Mouse (Mus musculus) kidney, postnatal 0 days (tissue): ENCODE measurements around the gene Mia2. TPM values are rescaled to one million over a fixed set of nuclear protein-coding genes. Genes with fewer than 3 reads are reported as not detected.

Source experiments
- ATAC-seq: fragments of 200-750 bp; cut with Nextera tagmentation; replicated peaks from 2 replicates; pipeline ENCODE4 v1.8.0; 2017; ENCODE audit warnings: low read depth, moderate number of reproducible peaks, moderate TSS enrichment, moderate library complexity; ENCODE audit not compliant: low FRiP score
- DNase-seq: peaks from one replicate; pipeline ENCODE4 v3.0.0-alpha.2; 2016; ENCODE audit warnings: low spot score
- H3K27ac ChIP-seq: fragments of 300-500 bp; sonication (generic); 2 replicates; pipeline ENCODE4 v1.5.1; 2014; ENCODE audit warnings: mild to moderate bottlenecking
- H3K27me3 ChIP-seq: fragments of 300-500 bp; sonication (generic); 2 replicates; pipeline ENCODE4 v1.6.1; 2014; ENCODE audit warnings: low read length, mixed read lengths; ENCODE audit not compliant: insufficient read depth
- H3K36me3 ChIP-seq: fragments of 300-500 bp; sonication (generic); 2 replicates; pipeline ENCODE4 v1.6.1; 2014; ENCODE audit warnings: low read length, mixed read lengths; ENCODE audit not compliant: insufficient read depth
- H3K4me1 ChIP-seq: fragments of 300-500 bp; sonication (generic); replicated peaks from 2 replicates; pipeline ENCODE4 v1.6.1; 2014; ENCODE audit warnings: antibody characterized with exemption, low read length, mixed read lengths; ENCODE audit not compliant: insufficient read depth
- H3K4me2 ChIP-seq: fragments of 300-500 bp; sonication (generic); 2 replicates; pipeline ENCODE4 v1.6.1; 2014; ENCODE audit warnings: mild to moderate bottlenecking, low read length, moderate library complexity, mixed read lengths
- H3K4me3 ChIP-seq: fragments of 300-500 bp; sonication (generic); replicated peaks from 2 replicates; pipeline ENCODE4 v1.5.1; 2014; ENCODE audit warnings: low read depth, low read length
- H3K9ac ChIP-seq: fragments of 300-500 bp; sonication (generic); 2 replicates; pipeline ENCODE4 v1.6.1; 2014; ENCODE audit warnings: low read depth, low read length
- H3K9me3 ChIP-seq: fragments of 300-500 bp; sonication (generic); replicated peaks from 2 replicates; pipeline ENCODE4 v1.6.1; 2016; ENCODE audit warnings: low read length, inconsistent platforms, mixed read lengths
- CTCF ChIP-seq: IDR thresholded peaks from 2 replicates; pipeline ENCODE4 v1.5.1; 2016; ENCODE audit warnings: antibody characterized with exemption, low read depth, mild to moderate bottlenecking, moderate library complexity
- WGBS: fragments of 180-500 bp; shearing (Covaris S2); extraction: QIAGEN DNeasy Blood & Tissue Kit; methylation state at CpG from one replicate; pipeline ENCODE4 v1.1.7; 2014; 5-methylcytosine and 5-hydroxymethylcytosine counted together
- polyA plus RNA-seq: library from polyadenylated mRNA; unstranded; fragments of >200 nt; fragmentation: Nextera tagmentation; extraction: Ambion mirVana; gene quantifications from 2 replicates; pipeline ENCODE4 v1.2.1, GENCODE M21; 2015

Gene Mia2
- polyA plus RNA-seq, 1 experiment from 2014 or later, result 91.6 TPM

- DNase-seq (no peak), ATAC-seq (no peak)
- no peaks in the 10 kb centered on the region for H3K27me3 ChIP-seq
- H3K36me3 ChIP-seq, result peaks cover 37% of the 10 kb centered on the region
- no peak overlapping the region for H3K4me3 ChIP-seq
- H3K9ac ChIP-seq, result no peak overlapping the region
- no peak overlapping the region for H3K4me2 ChIP-seq
- H3K27ac ChIP-seq, result no peak overlapping the region
- no peaks in the 10 kb centered on the region for H3K4me1 ChIP-seq
- H3K9me3 ChIP-seq, result no peaks in the 10 kb centered on the region
- no peak for TF ChIP-seq CTCF
- WGBS, result 92% methylated on average over 13 of the region's 13 CpGs
These were observed 26.8 kb upstream of the Mia2 start for GRCm38 (mm10) chr12:59068791-59069190.

GRCm38 (mm10) chr12:59072286-59072685 lies 23.3 kb upstream of the Mia2 start:
- Histone ChIP-seq H3K36me3 (peaks cover 43% of the 10 kb centered on the region), H3K4me3 (no peak overlapping the region), H3K4me1 (no peaks in the 10 kb centered on the region), H3K9me3 (no peaks in the 10 kb centered on the region), H3K9ac (no peak overlapping the region), H3K4me2 (no peak overlapping the region), H3K27ac (0 out of 2 replicates have a peak overlapping the region, but pooled peaks have one; percentile 1), H3K27me3 (no peaks in the 10 kb centered on the region)
- no peak for TF ChIP-seq CTCF
- no peak for DNase-seq
- ATAC-seq, result no peak
- WGBS, result 88% methylated on average over 11 of the region's 11 CpGs

GRCm38 (mm10) chr12:59074052-59074451 lies 21.5 kb upstream of the Mia2 start:
- Histone ChIP-seq H3K9ac (no peak overlapping the region), H3K4me1 (no peaks in the 10 kb centered on the region), H3K27ac (no peak overlapping the region), H3K4me3 (no peak overlapping the region), H3K9me3 (no peaks in the 10 kb centered on the region), H3K27me3 (no peaks in the 10 kb centered on the region), H3K4me2 (no peak overlapping the region), H3K36me3 (peaks cover 35% of the 10 kb centered on the region)
- no peak for TF ChIP-seq CTCF
- WGBS, result 91% methylated on average over 3 of the region's 3 CpGs
- no peak for ATAC-seq
- no peak for DNase-seq

- Histone ChIP-seq H3K9me3 (no peaks in the 10 kb centered on the region), H3K4me2 (no peak overlapping the region), H3K4me3 (no peak overlapping the region), H3K4me1 (no peaks in the 10 kb centered on the region), H3K27me3 (no peaks in the 10 kb centered on the region), H3K9ac (no peak overlapping the region), H3K27ac (no peak overlapping the region), H3K36me3 (peaks cover 13% of the 10 kb centered on the region)
- no peak for TF ChIP-seq CTCF
- no peak for DNase-seq
- no peak for ATAC-seq
- 91% methylated on average over 3 of the region's 3 CpGs for WGBS
These were observed 18.6 kb upstream of the Mia2 start for GRCm38 (mm10) chr12:59076996-59077395.

- Histone ChIP-seq H3K4me1 (no peaks in the 10 kb centered on the region), H3K4me2 (no peak overlapping the region), H3K27me3 (no peaks in the 10 kb centered on the region), H3K27ac (no peak overlapping the region), H3K9ac (no peak overlapping the region), H3K4me3 (no peak overlapping the region), H3K36me3 (0 out of 2 replicates have a peak, but pooled peaks cover 6% of the 10 kb centered on the region), H3K9me3 (no peaks in the 10 kb centered on the region)
- DNase-seq (no peak), ATAC-seq (no peak)
- WGBS, result 93% methylated on average over 3 of the region's 3 CpGs
- no peak for TF ChIP-seq CTCF
These were observed 17.7 kb upstream of the Mia2 start for GRCm38 (mm10) chr12:59077883-59078282.

- H3K9me3 ChIP-seq, result no peaks in the 10 kb centered on the region
- H3K4me2 ChIP-seq, result no peak overlapping the region
- no peak overlapping the region for H3K27ac ChIP-seq
- H3K9ac ChIP-seq, result no peak overlapping the region
- H3K36me3 ChIP-seq, result no peaks in the 10 kb centered on the region
- no peaks in the 10 kb centered on the region for H3K27me3 ChIP-seq
- no peaks in the 10 kb centered on the region for H3K4me1 ChIP-seq
- 90% methylated on average over 4 of the region's 4 CpGs for WGBS
- no peak overlapping the region for H3K4me3 ChIP-seq
- ATAC-seq (no peak), DNase-seq (no peak)
- TF ChIP-seq CTCF, result no peak
These were observed 15.1 kb upstream of the Mia2 start for GRCm38 (mm10) chr12:59080461-59080860.

GRCm38 (mm10) chr12:59084446-59084845 lies 11.2 kb upstream of the Mia2 start:
- H3K4me1 ChIP-seq, result no peaks in the 10 kb centered on the region
- no peak overlapping the region for H3K9ac ChIP-seq
- H3K9me3 ChIP-seq, result no peaks in the 10 kb centered on the region
- 62% methylated on average over 5 of the region's 5 CpGs for WGBS
- no peak for DNase-seq
- no peaks in the 10 kb centered on the region for H3K36me3 ChIP-seq
- 0 out of 2 replicates have a peak, but pooled peaks have one; percentile 24 for TF ChIP-seq CTCF
- no peak overlapping the region for H3K27ac ChIP-seq
- ATAC-seq, result no peak
- no peaks in the 10 kb centered on the region for H3K27me3 ChIP-seq
- no peak overlapping the region for H3K4me3 ChIP-seq
- H3K4me2 ChIP-seq, result no peak overlapping the region
